Mouse (Mus musculus) kidney, embryonic 14.5 days (tissue): ENCODE data around the gene Pbxip1. TPM values are rescaled to one million over a fixed set of nuclear protein-coding genes. Genes with fewer than 3 reads are reported as not detected.

Source experiments
- ATAC-seq: fragments of 200-750 bp; cut with Nextera tagmentation; 2 replicates; pipeline ENCODE4 v1.8.0; 2017; ENCODE audit warnings: moderate number of reproducible peaks, mild to moderate bottlenecking, moderate TSS enrichment, moderate library complexity; ENCODE audit not compliant: low FRiP score, low TSS enrichment
- H3K27ac ChIP-seq: fragments of 300-500 bp; sonication (generic); 2 replicates; pipeline ENCODE4 v1.5.1; 2014; ENCODE audit warnings: low read depth, mild to moderate bottlenecking, low read length, moderate library complexity, mixed read lengths
- H3K27me3 ChIP-seq: fragments of 300-500 bp; sonication (generic); 2 replicates; pipeline ENCODE4 v1.6.1; 2014; ENCODE audit warnings: mild to moderate bottlenecking, low read length; ENCODE audit not compliant: control insufficient read depth, insufficient read depth
- H3K36me3 ChIP-seq: fragments of 300-500 bp; sonication (generic); 2 replicates; pipeline ENCODE4 v1.6.1; 2014; ENCODE audit warnings: low read length, mixed read lengths; ENCODE audit not compliant: control insufficient read depth, insufficient read depth
- H3K4me1 ChIP-seq: fragments of 300-500 bp; sonication (generic); 2 replicates; pipeline ENCODE4 v1.6.1; 2014; ENCODE audit warnings: low read length, mixed read lengths; ENCODE audit not compliant: control insufficient read depth, insufficient read depth
- H3K4me2 ChIP-seq: fragments of 300-500 bp; sonication (generic); replicated peaks from 2 replicates; pipeline ENCODE4 v1.6.1; 2014; ENCODE audit warnings: low read depth, mild to moderate bottlenecking, low read length
- H3K4me3 ChIP-seq: fragments of 300-500 bp; sonication (generic); 2 replicates; pipeline ENCODE4 v1.5.1; 2014; ENCODE audit warnings: mild to moderate bottlenecking, low read length
- H3K9ac ChIP-seq: fragments of 300-500 bp; sonication (generic); 2 replicates; pipeline ENCODE4 v1.6.1; 2014; ENCODE audit warnings: low read depth, mild to moderate bottlenecking, low read length, moderate library complexity
- H3K9me3 ChIP-seq: fragments of 300-500 bp; sonication (generic); 2 replicates; pipeline ENCODE4 v1.6.1; 2016; ENCODE audit warnings: low read length; ENCODE audit not compliant: control insufficient read depth
- WGBS: fragments of 180-500 bp; shearing (Covaris S2); extraction: QIAGEN DNeasy Blood & Tissue Kit; methylation state at CpG from one replicate; pipeline ENCODE4 v1.1.7; 2014; 5-methylcytosine and 5-hydroxymethylcytosine counted together
- polyA plus RNA-seq: library from polyadenylated mRNA; unstranded; fragments of >200 nt; fragmentation: Nextera tagmentation; extraction: Ambion mirVana; gene quantifications from 2 replicates; pipeline ENCODE4 v1.2.1, GENCODE M21; 2014

Pbxip1 gene
- polyA plus RNA-seq, 1 experiment from 2014 or later: 15.5 TPM

GRCm38 (mm10) chr3:89418170-89418860 lies 18.2 kb upstream of the Pbxip1 start, which contains the start of the genes Cks1b and Shc1:
Gene Cks1b (minus strand): TSS chr3:89418383.
Gene Shc1 (plus strand): TSS chr3:89418443.
- peaks cover 36% of the 10 kb centered on the region for H3K36me3 ChIP-seq
- H3K9me3 ChIP-seq: no peaks in the 10 kb centered on the region
- WGBS: under 1% methylated on average over 39 of the region's 39 CpGs
- peak within 1 kb of the TSS; percentile 70 for H3K9ac ChIP-seq
- no peaks in the 10 kb centered on the region for H3K27me3 ChIP-seq
- H3K27ac ChIP-seq: peak within 1 kb of the TSS; percentile 99
- H3K4me2 ChIP-seq: peak within 1 kb of the TSS; percentile 93
- H3K4me3 ChIP-seq: peak within 1 kb of the TSS; percentile 80
- H3K4me1 ChIP-seq: peaks cover 41% of the 10 kb centered on the region
- ATAC-seq: peak; percentile 92

- Histone ChIP-seq H3K9ac (peak overlapping the region; percentile 69), H3K4me1 (peaks cover 42% of the 10 kb centered on the region), H3K4me3 (peak overlapping the region; percentile 80), H3K36me3 (peaks cover 35% of the 10 kb centered on the region), H3K27me3 (no peaks in the 10 kb centered on the region), H3K9me3 (no peaks in the 10 kb centered on the region), H3K4me2 (peak overlapping the region; percentile 93), H3K27ac (peak overlapping the region; percentile 99)
- under 1% methylated on average over 16 of the region's 16 CpGs for WGBS
- peak; percentile 13 for ATAC-seq
These were observed 17.6 kb upstream of the Pbxip1 start for GRCm38 (mm10) chr3:89418861-89419250.

- ATAC-seq: no peak
- Histone ChIP-seq H3K27me3 (no peaks in the 10 kb centered on the region), H3K36me3 (peaks cover 35% of the 10 kb centered on the region), H3K27ac (peak overlapping the region; percentile 99), H3K9ac (peak overlapping the region; percentile 69), H3K4me3 (peak overlapping the region; percentile 80), H3K9me3 (no peaks in the 10 kb centered on the region), H3K4me2 (peak overlapping the region; percentile 93), H3K4me1 (peaks cover 48% of the 10 kb centered on the region)
- 2% methylated on average over 9 of the region's 9 CpGs for WGBS
These were observed 16.9 kb upstream of the Pbxip1 start for GRCm38 (mm10) chr3:89419571-89419970.

GRCm38 (mm10) chr3:89419981-89420380 lies 16.5 kb upstream of the Pbxip1 start:
- Histone ChIP-seq H3K4me2 (peak overlapping the region; percentile 93), H3K36me3 (peaks cover 35% of the 10 kb centered on the region), H3K27me3 (no peaks in the 10 kb centered on the region), H3K4me1 (peaks cover 50% of the 10 kb centered on the region), H3K9me3 (no peaks in the 10 kb centered on the region), H3K9ac (peak overlapping the region; percentile 69), H3K4me3 (peak overlapping the region; percentile 80), H3K27ac (peak overlapping the region; percentile 99)
- WGBS: 8% methylated on average over 3 of the region's 3 CpGs
- no peak for ATAC-seq

GRCm38 (mm10) chr3:89420421-89420820 lies 16.1 kb upstream of the Pbxip1 start:
- peak overlapping the region; percentile 80; the same call in 1 of the 2 replicates for H3K4me3 ChIP-seq
- H3K4me2 ChIP-seq: peak overlapping the region; percentile 93
- ATAC-seq: no peak
- H3K36me3 ChIP-seq: peaks cover 34% of the 10 kb centered on the region
- no peaks in the 10 kb centered on the region for H3K27me3 ChIP-seq
- no peaks in the 10 kb centered on the region for H3K9me3 ChIP-seq
- 53% methylated on average over 2 of the region's 2 CpGs for WGBS
- H3K27ac ChIP-seq: peak overlapping the region; percentile 99
- H3K9ac ChIP-seq: peak overlapping the region; percentile 70; the same call in 1 of the 2 replicates
- peaks cover 50% of the 10 kb centered on the region for H3K4me1 ChIP-seq

- Histone ChIP-seq H3K4me2 (peak overlapping the region; percentile 88), H3K4me1 (peaks cover 50% of the 10 kb centered on the region), H3K36me3 (peaks cover 32% of the 10 kb centered on the region), H3K27me3 (no peaks in the 10 kb centered on the region), H3K9me3 (no peaks in the 10 kb centered on the region), H3K9ac (peak overlapping the region; percentile 70; the same call in 1 of the 2 replicates), H3K4me3 (peak overlapping the region; percentile 57), H3K27ac (peak overlapping the region; percentile 91)
- WGBS: 2% methylated on average over 11 of the region's 11 CpGs
- ATAC-seq: peak; percentile 83
These were observed 15.3 kb upstream of the Pbxip1 start for GRCm38 (mm10) chr3:89421002-89421774.

GRCm38 (mm10) chr3:89421810-89422473 lies 14.6 kb upstream of the Pbxip1 start:
- peak overlapping the region; percentile 57 for H3K4me3 ChIP-seq
- ATAC-seq: no peak
- peak overlapping the region; percentile 88 for H3K4me2 ChIP-seq
- 3% methylated on average over 22 of the region's 22 CpGs for WGBS
- no peaks in the 10 kb centered on the region for H3K27me3 ChIP-seq
- peak overlapping the region; percentile 91 for H3K27ac ChIP-seq
- H3K9me3 ChIP-seq: no peaks in the 10 kb centered on the region
- peak overlapping the region; percentile 70 for H3K9ac ChIP-seq
- H3K36me3 ChIP-seq: peaks cover 34% of the 10 kb centered on the region; the same call in 1 of the 2 replicates
- peaks cover 43% of the 10 kb centered on the region for H3K4me1 ChIP-seq

- Histone ChIP-seq H3K4me2 (peak overlapping the region; percentile 88), H3K9ac (peak overlapping the region; percentile 70; the same call in 1 of the 2 replicates), H3K4me3 (peak overlapping the region; percentile 57), H3K27me3 (no peaks in the 10 kb centered on the region), H3K27ac (peak overlapping the region; percentile 91; the same call in 1 of the 2 replicates), H3K4me1 (peaks cover 42% of the 10 kb centered on the region), H3K9me3 (no peaks in the 10 kb centered on the region), H3K36me3 (peaks cover 41% of the 10 kb centered on the region)
- no peak for ATAC-seq
- WGBS: 63% methylated on average over 6 of the region's 6 CpGs
These were observed 13.8 kb upstream of the Pbxip1 start for GRCm38 (mm10) chr3:89422556-89423205.
